Mouse (Mus musculus) neural tube, embryonic 10.5 days (tissue): Measurements from ENCODE around the gene Mlxipl.

Experiments
- DNase-seq: peaks from one replicate; pipeline ENCODE4 v3.0.0-alpha.2; 2017; ENCODE audit warnings: low spot score; ENCODE audit errors: extremely low spot score

The Mlxipl gene

DNA sequence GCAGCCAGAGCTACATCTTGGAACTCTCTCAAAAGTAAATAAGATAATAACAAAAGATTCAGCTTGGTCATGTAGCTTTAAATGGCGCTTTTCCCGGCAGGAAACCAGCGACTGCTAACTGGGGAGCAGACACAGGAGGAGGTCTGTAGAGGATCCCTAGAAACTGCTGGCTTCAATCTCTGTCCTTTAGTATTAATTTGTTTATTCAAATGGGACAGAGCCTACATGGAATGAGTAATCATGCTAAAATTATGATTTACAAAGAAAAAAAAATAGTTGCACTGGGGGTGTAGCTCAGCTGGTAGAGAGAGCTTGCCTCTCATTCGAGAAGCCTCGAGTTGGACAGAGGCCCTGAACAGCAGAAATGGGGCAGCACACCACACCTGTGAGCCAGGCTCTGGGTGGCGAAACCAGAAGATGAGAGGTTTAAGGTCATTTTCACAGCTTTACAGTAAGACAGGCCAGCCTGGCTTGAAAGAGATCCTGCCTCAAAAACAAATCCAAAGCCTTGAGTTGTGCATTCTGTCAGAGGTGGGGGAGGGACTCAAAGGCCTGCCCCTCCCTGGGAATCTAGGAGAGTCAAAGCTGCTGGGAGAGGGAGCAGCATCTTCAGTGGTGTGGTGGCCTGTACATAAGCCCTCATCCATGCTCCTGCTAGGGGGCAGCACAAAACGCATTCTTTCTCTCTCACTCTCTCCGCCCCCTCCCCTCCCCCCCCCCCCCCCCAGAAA lies 93.6 kb downstream of the Mlxipl start:
- no peak for DNase-seq

DNA sequence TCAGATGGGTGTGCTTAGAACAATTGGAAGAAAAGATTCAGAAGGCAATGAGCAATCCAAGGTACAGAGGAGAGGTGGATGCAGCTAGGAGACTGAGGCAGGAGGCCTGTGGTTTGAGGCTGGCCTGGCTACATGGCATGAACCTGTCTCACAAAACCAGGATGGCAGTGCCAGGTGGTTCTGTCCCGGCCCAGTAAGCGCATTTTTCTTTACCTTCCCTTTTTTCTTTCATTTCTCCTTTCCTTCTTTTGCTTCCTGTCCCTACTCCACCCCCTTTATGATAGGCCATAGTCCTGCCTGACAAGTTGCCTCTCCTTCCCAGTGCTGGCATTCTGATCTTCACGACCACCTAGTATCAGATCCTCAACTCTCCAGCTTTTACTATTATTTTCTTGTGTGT lies 95.3 kb downstream of the Mlxipl start:
- no peak for DNase-seq

DNA sequence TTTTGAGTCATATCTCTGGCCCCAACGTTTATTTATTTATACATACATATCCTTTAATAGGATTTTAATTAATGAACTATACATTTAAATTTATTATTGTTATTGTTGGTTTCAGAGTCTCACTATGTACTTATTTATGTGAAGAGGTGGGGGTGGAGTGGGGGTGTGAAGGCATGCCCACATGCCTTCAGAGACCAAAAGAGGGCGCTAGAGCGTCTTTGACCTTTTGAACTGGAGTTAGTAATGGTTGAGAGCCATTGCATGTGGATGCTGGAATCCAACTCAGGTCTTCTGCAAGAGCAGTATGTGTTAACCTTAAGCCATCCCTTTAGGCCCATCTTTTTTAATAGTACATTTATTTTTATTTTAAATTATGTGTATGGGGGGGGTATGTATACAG lies 95.9 kb downstream of the Mlxipl start:
- DNase-seq: no peak

DNA sequence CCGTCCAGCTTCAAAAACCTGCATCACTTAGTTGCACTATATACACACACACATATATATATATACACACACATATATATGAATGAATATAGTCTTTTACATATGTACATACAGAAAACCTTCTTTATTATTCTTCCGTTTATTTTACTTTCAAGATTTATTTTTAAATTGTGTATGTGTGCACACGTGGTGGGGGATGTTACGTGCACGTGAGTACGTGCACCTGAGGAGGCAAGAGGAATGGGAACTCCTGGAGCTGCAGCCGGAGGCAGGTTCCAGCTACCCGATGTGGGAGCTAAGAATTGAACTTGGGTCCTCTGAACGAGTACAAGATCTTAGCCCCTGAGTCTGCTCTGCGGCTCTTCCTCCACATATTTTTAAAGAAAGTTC lies 96.5 kb downstream of the Mlxipl start:
- DNase-seq: no peak

DNA sequence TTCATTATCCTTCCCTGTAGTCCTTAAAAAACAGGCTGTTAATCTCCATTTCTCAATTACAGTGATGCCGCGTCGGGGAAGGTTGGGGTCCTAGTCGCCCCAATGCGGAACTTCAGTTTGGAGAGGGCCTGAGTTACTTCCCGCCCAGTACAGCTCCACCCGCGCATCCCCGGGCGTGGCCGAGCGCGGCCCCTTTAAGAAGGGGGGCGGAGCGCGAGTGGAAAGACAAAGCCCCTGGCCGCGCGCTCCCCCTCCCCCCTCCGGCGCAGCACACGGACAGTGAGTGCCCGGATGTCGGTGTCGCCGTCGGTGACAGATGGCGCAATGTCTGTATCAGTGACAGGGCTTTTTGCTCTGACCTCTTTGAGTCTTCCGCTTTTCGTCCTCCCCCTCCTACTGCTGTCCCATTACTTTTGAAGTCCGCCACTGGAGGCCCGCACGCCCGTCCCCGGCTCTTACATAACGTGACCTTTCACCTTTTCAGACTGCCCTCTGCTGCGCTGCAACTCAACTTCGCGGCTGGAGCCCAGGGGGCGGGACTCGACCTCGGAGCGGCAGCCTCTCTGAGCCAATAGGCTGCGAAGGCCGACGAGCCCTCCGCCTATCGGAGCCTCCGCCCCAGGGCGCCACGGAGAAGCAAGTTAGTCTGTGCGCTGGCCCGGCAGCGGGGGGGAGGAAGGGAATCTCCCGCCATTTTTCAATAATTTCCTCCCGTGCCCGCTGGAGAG lies 97.1 kb downstream of the Mlxipl start, which contains the start of gene Baz1b:
Gene Baz1b, plus strand, starts transcription at position 644 of the 728 bp plus-strand sequence.
- DNase-seq: peak; percentile 96

DNA sequence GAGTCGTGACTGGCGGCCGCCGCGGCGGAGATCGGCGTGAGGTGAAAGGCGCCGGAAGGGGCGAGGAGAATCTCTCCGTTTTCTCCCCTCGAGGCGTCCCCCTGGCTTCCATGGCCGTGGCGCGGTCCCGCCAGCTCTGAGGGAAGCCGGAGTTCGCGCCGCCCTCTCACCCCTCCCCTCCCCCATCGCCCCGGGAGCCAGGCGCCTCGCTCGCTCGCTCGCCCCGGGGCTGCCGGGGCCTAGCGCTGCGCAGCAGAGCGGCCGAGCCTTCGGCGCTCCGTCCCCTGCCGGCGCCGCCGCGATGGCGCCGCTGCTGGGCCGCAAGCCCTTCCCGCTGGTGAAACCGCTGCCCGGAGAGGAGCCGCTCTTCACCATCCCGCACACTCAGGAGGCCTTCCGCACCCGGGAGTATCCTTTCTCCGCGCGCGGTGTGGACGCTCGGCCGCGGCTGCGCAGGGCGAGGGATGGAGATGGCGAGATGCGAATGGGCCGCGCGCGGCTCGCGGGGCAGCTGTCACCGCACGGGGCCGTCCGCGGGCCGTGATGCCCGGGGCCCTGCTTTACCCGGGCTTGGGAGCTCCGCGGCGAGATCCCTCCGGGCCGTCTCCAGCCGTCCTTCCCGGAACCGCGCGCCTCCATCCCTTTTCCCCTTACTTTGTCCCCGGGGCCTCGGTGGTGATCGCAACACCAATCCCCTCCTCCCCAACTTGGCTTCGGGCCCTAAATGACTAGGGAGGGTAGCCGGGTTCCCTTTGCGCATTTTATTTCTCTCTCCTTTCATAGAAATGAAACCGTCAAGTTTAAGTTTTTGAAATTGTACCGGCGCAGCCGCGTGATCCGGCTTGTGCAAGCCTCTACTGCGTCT lies 97.9 kb downstream of the Mlxipl start:
- DNase-seq: no peak
